Mouse (Mus musculus) bone marrow, adult 2 months (tissue): ENCODE measurements around the gene Adgrg1.

Source experiments
- CTCF ChIP-seq: fragments of 200-500 bp; IDR thresholded peaks from 2 replicates; pipeline ENCODE4 v1.5.1; 2011; ENCODE audit warnings: low read length, control low read depth; ENCODE audit not compliant: control insufficient read depth, insufficient read depth
- POLR2A ChIP-seq: fragments of 200-500 bp; IDR thresholded peaks from 2 replicates; pipeline ENCODE4 v1.6.1; 2011; ENCODE audit warnings: low read depth, mild to moderate bottlenecking, control low read depth, low read length, borderline replicate concordance; ENCODE audit not compliant: control insufficient read depth

DNA sequence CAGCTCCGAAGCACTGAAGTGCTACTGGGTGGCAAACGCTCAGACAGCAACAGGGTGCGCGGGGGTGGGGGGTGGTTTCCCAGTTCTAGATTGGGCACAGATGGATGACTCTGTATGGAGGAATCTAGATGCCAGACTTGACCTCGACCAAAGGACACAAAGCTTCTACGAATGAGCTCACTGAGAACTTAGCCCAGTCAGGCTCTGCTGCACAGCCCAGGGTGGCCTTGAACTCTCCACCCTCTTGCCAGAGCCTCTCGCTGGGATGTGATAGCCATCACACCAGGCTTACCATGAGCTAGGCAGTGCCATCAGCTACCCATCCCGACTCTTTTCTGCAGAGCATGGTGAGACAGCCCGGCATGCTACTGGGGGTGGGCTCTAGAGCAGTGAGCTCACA is 765 bp upstream of the Adgrg1 start:
- TF ChIP-seq POLR2A (no peak), CTCF (no peak)
